Mouse (Mus musculus): ENCODE measurements around the gene ccdc198. TPM values are rescaled to one million over a fixed set of nuclear protein-coding genes. Genes with fewer than 3 reads are reported as not detected.

Gene ccdc198
- polyA plus RNA-seq, 1 experiment from 2014 or later: 48.4 TPM

- Histone ChIP-seq H3K9me3 (ENCODE audit: control insufficient read depth, low read length) (no peaks in the 10 kb centered on the region), H3K4me1 (replicated peaks; ENCODE audit: control insufficient read depth, insufficient read depth, low read length) (no peaks in the 10 kb centered on the region), H3K4me3 (ENCODE audit: low read depth, low read length) (no peak overlapping the region), H3K4me2 (ENCODE audit: low read length) (no peak overlapping the region), H3K27me3 (replicated peaks; ENCODE audit: control insufficient read depth, insufficient read depth, low read length) (no peaks in the 10 kb centered on the region), H3K36me3 (ENCODE audit: control insufficient read depth, insufficient read depth, low read length) (no peaks in the 10 kb centered on the region), H3K27ac (ENCODE audit: low read depth) (no peak overlapping the region), H3K9ac (ENCODE audit: low read length) (no peak overlapping the region)
- WGBS: 83% methylated on average over 5 of the region's 5 CpGs
- DNase-seq (ENCODE audit: low spot score) (no peak), ATAC-seq (replicated peaks; ENCODE audit: low FRiP score, low TSS enrichment, low read depth) (peak; percentile 47; the same call in 1 of the 2 replicates)
Measured at GRCm38 (mm10) chr14:49265286-49266002, 20.2 kb upstream of the ccdc198 start.

- Histone ChIP-seq H3K27ac (ENCODE audit: low read depth) (no peak overlapping the region), H3K9me3 (ENCODE audit: control insufficient read depth, low read length) (no peaks in the 10 kb centered on the region), H3K4me3 (ENCODE audit: low read depth, low read length) (no peak overlapping the region), H3K4me1 (replicated peaks; ENCODE audit: control insufficient read depth, insufficient read depth, low read length) (no peaks in the 10 kb centered on the region), H3K9ac (ENCODE audit: low read length) (no peak overlapping the region), H3K36me3 (ENCODE audit: control insufficient read depth, insufficient read depth, low read length) (no peaks in the 10 kb centered on the region), H3K27me3 (replicated peaks; ENCODE audit: control insufficient read depth, insufficient read depth, low read length) (no peaks in the 10 kb centered on the region), H3K4me2 (ENCODE audit: low read length) (no peak overlapping the region)
- 28% methylated on average over 1 of the region's 1 CpGs for WGBS
- ATAC-seq (replicated peaks; ENCODE audit: low FRiP score, low TSS enrichment, low read depth): no peak
- DNase-seq (ENCODE audit: low spot score): no peak
Measured at GRCm38 (mm10) chr14:49241522-49241921, 3.8 kb downstream of the ccdc198 start.

- H3K27me3 ChIP-seq (replicated peaks; ENCODE audit: control insufficient read depth, insufficient read depth, low read length): no peaks in the 10 kb centered on the region
- peak; percentile 77 for DNase-seq (ENCODE audit: low spot score)
- no peak overlapping the region for H3K4me2 ChIP-seq (ENCODE audit: low read length)
- WGBS: 33% methylated on average over 11 of the region's 11 CpGs
- peak; percentile 75 for ATAC-seq (replicated peaks; ENCODE audit: low FRiP score, low TSS enrichment, low read depth)
- H3K4me1 ChIP-seq (replicated peaks; ENCODE audit: control insufficient read depth, insufficient read depth, low read length): no peaks in the 10 kb centered on the region
- no peak overlapping the region for H3K9ac ChIP-seq (ENCODE audit: low read length)
- H3K27ac ChIP-seq (ENCODE audit: low read depth): no peak overlapping the region
- no peak overlapping the region for H3K4me3 ChIP-seq (ENCODE audit: low read depth, low read length)
- no peaks in the 10 kb centered on the region for H3K36me3 ChIP-seq (ENCODE audit: control insufficient read depth, insufficient read depth, low read length)
- no peaks in the 10 kb centered on the region for H3K9me3 ChIP-seq (ENCODE audit: control insufficient read depth, low read length)
Measured at GRCm38 (mm10) chr14:49238206-49238605, 7.1 kb downstream of the ccdc198 start.

DNA sequence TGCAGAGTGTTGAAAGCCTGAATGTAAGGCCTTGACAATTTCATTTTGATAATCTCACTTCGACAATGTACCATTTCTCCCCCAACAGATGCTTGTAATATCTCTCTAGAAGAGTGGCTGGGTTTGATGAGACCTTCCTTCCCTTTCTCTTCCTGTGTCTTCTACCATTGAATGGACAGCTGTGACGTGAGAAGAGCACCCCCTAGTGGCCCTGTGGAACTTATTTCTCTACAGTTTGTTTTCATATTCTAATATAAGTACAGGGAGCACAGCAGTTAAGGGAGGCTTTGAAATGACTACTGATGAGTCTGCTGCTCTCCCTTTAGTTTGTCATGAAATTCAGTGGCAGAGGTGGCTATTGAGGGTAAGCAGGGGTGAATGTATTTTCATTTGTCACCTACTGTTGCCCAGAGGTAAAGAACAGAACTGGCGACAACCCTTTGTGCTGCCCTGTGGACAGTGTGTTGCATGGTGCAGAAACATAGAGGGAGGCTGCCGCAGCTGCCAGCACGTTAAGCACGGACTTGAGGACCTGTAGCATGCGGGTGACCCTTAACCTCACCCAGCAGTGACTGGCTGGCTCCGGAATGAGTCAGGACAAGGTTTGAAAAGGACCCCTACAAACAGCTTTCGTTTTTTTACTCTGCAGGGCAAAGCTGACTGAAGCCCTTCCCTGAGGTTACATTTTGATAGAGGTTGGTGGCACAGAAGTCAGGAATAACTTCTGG lies 10.3 kb downstream of the ccdc198 start:
- Histone ChIP-seq H3K36me3 (ENCODE audit: control insufficient read depth, insufficient read depth, low read length) (no peaks in the 10 kb centered on the region), H3K4me1 (replicated peaks; ENCODE audit: control insufficient read depth, insufficient read depth, low read length) (no peaks in the 10 kb centered on the region), H3K4me2 (ENCODE audit: low read length) (no peak overlapping the region), H3K9me3 (ENCODE audit: control insufficient read depth, low read length) (no peaks in the 10 kb centered on the region), H3K27ac (ENCODE audit: low read depth) (no peak overlapping the region), H3K9ac (ENCODE audit: low read length) (no peak overlapping the region), H3K4me3 (ENCODE audit: low read depth, low read length) (no peak overlapping the region), H3K27me3 (replicated peaks; ENCODE audit: control insufficient read depth, insufficient read depth, low read length) (no peaks in the 10 kb centered on the region)
- ATAC-seq (replicated peaks; ENCODE audit: low FRiP score, low TSS enrichment, low read depth) (no peak), DNase-seq (ENCODE audit: low spot score) (no peak)
- 56% methylated on average over 9 of the region's 9 CpGs for WGBS

DNA sequence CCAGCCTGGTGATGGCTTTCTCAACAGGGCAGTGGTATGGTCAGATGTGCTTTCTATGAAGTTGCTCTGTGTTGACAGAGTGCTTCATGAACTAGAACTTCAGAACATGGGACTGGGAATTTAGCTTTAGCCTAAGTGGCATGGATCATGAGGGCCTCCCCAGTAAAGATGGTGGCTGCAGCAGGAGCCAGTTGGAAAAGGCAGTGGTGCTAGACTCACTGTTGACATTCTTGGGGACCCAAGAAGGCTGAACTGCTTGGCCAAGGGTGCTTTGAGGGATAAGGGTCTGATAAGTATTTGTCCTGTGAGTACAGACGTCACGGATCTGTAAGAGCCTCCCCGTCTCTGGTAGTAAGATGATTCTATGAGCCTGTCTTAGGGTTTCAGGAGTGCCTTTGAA lies 13.4 kb downstream of the ccdc198 start:
- no peak overlapping the region for H3K4me3 ChIP-seq (ENCODE audit: low read depth, low read length)
- no peaks in the 10 kb centered on the region for H3K27me3 ChIP-seq (replicated peaks; ENCODE audit: control insufficient read depth, insufficient read depth, low read length)
- no peak overlapping the region for H3K9ac ChIP-seq (ENCODE audit: low read length)
- H3K4me2 ChIP-seq (ENCODE audit: low read length): no peak overlapping the region
- H3K9me3 ChIP-seq (ENCODE audit: control insufficient read depth, low read length): no peaks in the 10 kb centered on the region
- no peak for DNase-seq (ENCODE audit: low spot score)
- no peaks in the 10 kb centered on the region for H3K36me3 ChIP-seq (ENCODE audit: control insufficient read depth, insufficient read depth, low read length)
- no peak for ATAC-seq (replicated peaks; ENCODE audit: low FRiP score, low TSS enrichment, low read depth)
- WGBS: 79% methylated on average over 3 of the region's 3 CpGs
- H3K4me1 ChIP-seq (replicated peaks; ENCODE audit: control insufficient read depth, insufficient read depth, low read length): no peaks in the 10 kb centered on the region
- H3K27ac ChIP-seq (ENCODE audit: low read depth): no peak overlapping the region

DNA sequence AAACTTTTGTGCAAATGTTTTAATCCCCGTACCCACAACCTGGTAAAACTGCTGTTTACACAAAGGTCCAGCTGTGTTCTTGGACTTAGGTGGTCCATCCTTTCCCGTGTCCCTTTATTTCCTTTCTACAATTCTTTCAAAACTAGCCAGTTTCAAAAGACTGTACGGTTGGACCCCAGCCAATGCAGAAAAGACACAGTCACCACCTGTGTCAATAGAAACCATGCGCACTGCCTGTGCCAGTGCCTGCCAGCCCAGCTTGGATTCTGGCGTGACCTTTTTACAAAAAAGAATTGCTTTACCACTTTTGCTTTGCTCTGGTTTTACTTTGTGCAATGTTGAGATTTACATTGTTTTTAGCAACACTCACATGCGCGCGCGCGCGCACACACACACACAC lies 18.3 kb downstream of the ccdc198 start:
- no peak overlapping the region for H3K27ac ChIP-seq (ENCODE audit: low read depth)
- ATAC-seq (replicated peaks; ENCODE audit: low FRiP score, low TSS enrichment, low read depth): no peak
- H3K4me2 ChIP-seq (ENCODE audit: low read length): no peak overlapping the region
- no peaks in the 10 kb centered on the region for H3K36me3 ChIP-seq (ENCODE audit: control insufficient read depth, insufficient read depth, low read length)
- H3K27me3 ChIP-seq (replicated peaks; ENCODE audit: control insufficient read depth, insufficient read depth, low read length): no peaks in the 10 kb centered on the region
- no peaks in the 10 kb centered on the region for H3K4me1 ChIP-seq (replicated peaks; ENCODE audit: control insufficient read depth, insufficient read depth, low read length)
- H3K9ac ChIP-seq (ENCODE audit: low read length): no peak overlapping the region
- H3K4me3 ChIP-seq (ENCODE audit: low read depth, low read length): no peak overlapping the region
- no peak for DNase-seq (ENCODE audit: low spot score)
- H3K9me3 ChIP-seq (ENCODE audit: control insufficient read depth, low read length): no peaks in the 10 kb centered on the region
- 84% methylated on average over 11 of the region's 11 CpGs for WGBS

DNA sequence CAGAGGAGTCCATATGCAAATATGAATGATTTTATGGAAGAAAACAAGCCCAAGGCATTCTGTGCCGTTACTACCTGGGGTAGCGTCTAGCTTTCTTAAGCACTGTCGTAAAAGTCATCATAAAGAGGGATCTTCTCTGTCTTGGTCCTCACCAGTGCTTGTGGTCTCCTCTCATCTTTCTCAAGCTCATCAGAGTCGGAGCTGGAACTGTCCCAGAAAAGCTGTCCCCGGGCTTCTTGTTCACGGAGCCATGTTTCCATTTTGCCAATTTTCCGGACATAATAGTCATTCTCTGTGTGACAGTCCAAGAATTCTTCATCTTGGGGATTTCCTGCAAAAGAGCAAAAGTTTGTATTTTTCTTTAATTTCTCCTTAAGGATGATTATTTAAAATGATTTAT lies 18.8 kb downstream of the ccdc198 start:
- no peak overlapping the region for H3K4me2 ChIP-seq (ENCODE audit: low read length)
- ATAC-seq (replicated peaks; ENCODE audit: low FRiP score, low TSS enrichment, low read depth): no peak
- H3K9me3 ChIP-seq (ENCODE audit: control insufficient read depth, low read length): no peaks in the 10 kb centered on the region
- 84% methylated on average over 7 of the region's 7 CpGs for WGBS
- no peak overlapping the region for H3K9ac ChIP-seq (ENCODE audit: low read length)
- H3K27me3 ChIP-seq (replicated peaks; ENCODE audit: control insufficient read depth, insufficient read depth, low read length): no peaks in the 10 kb centered on the region
- H3K27ac ChIP-seq (ENCODE audit: low read depth): no peak overlapping the region
- no peak for DNase-seq (ENCODE audit: low spot score)
- H3K4me3 ChIP-seq (ENCODE audit: low read depth, low read length): no peak overlapping the region
- no peaks in the 10 kb centered on the region for H3K36me3 ChIP-seq (ENCODE audit: control insufficient read depth, insufficient read depth, low read length)
- H3K4me1 ChIP-seq (replicated peaks; ENCODE audit: control insufficient read depth, insufficient read depth, low read length): no peaks in the 10 kb centered on the region

- Histone ChIP-seq H3K27ac (ENCODE audit: low read depth) (no peak overlapping the region), H3K4me2 (ENCODE audit: low read length) (no peak overlapping the region), H3K9me3 (ENCODE audit: control insufficient read depth, low read length) (no peaks in the 10 kb centered on the region), H3K4me3 (ENCODE audit: low read depth, low read length) (no peak overlapping the region), H3K36me3 (ENCODE audit: control insufficient read depth, insufficient read depth, low read length) (no peaks in the 10 kb centered on the region), H3K9ac (ENCODE audit: low read length) (no peak overlapping the region), H3K27me3 (replicated peaks; ENCODE audit: control insufficient read depth, insufficient read depth, low read length) (no peaks in the 10 kb centered on the region), H3K4me1 (replicated peaks; ENCODE audit: control insufficient read depth, insufficient read depth, low read length) (no peaks in the 10 kb centered on the region)
- DNase-seq (ENCODE audit: low spot score) (no peak), ATAC-seq (replicated peaks; ENCODE audit: low FRiP score, low TSS enrichment, low read depth) (no peak)
- 91% methylated on average over 2 of the region's 2 CpGs for WGBS
Measured at GRCm38 (mm10) chr14:49221771-49222170, 23.5 kb downstream of the ccdc198 start.

Measured in intestine, embryonic 14.5 days (tissue).